Mouse (Mus musculus): ENCODE measurements around the gene Acpp. TPM values are rescaled to one million over a fixed set of nuclear protein-coding genes. Genes with fewer than 3 reads are reported as not detected.

Gene Acpp
- polyA plus RNA-seq, 2 experiments, result 0.17 to 0.20 TPM

- Histone ChIP-seq H3K36me3 (replicated peaks; ENCODE audit: control insufficient read depth, insufficient read depth, low read depth) (no peaks in the 10 kb centered on the region), H3K4me1 (replicated peaks; ENCODE audit: control insufficient read depth in 2 of 2, insufficient read depth in 2 of 2, low read length in 1 of 2) (no peaks in the 10 kb centered on the region), H3K4me2 (ENCODE audit: low read depth) (no peak overlapping the region), H3K9me3 (ENCODE audit: control insufficient read depth, low read length) (no peaks in the 10 kb centered on the region), H3K27ac (no peak overlapping the region), H3K27me3 (ENCODE audit: control insufficient read depth, insufficient read depth, low read length) (no peaks in the 10 kb centered on the region), H3K4me3 (ENCODE audit: insufficient read depth in 1 of 2, low read depth in 2 of 2, low read length in 2 of 2) (no peak overlapping the region), H3K9ac (replicated peaks) (no peak overlapping the region)
- TF ChIP-seq EP300 (IDR thresholded peaks at IDR 0.05; ENCODE audit: low read depth), result no peak
- TF ChIP-seq CTCF (IDR thresholded peaks at IDR 0.05; ENCODE audit: low read depth), result no peak
- 58% methylated on average over 4 of the region's 4 CpGs for WGBS (ENCODE audit: insufficient replicate concordance)
- DNase-seq (ENCODE audit: low read depth in 3 of 3, low spot score in 3 of 3) (no peak), ATAC-seq (ENCODE audit: insufficient read depth) (no peak)
These were observed 65.5 kb downstream of the Acpp start for GRCm38 (mm10) chr9:104272057-104272456.

GRCm38 (mm10) chr9:104271642-104272041 is 65.9 kb downstream of the Acpp start:
- ATAC-seq (ENCODE audit: insufficient read depth) (no peak), DNase-seq (ENCODE audit: low read depth in 3 of 3, low spot score in 3 of 3) (no peak)
- H3K4me2 ChIP-seq (ENCODE audit: low read depth), result no peak overlapping the region
- no peaks in the 10 kb centered on the region for H3K4me1 ChIP-seq (replicated peaks; ENCODE audit: control insufficient read depth in 2 of 2, insufficient read depth in 2 of 2, low read length in 1 of 2)
- WGBS (ENCODE audit: insufficient replicate concordance), result 56% methylated on average over 4 of the region's 4 CpGs
- H3K4me3 ChIP-seq (ENCODE audit: insufficient read depth in 1 of 2, low read depth in 2 of 2, low read length in 2 of 2), result no peak overlapping the region
- no peaks in the 10 kb centered on the region for H3K36me3 ChIP-seq (replicated peaks; ENCODE audit: control insufficient read depth, insufficient read depth, low read depth)
- H3K27ac ChIP-seq, result no peak overlapping the region
- TF ChIP-seq CTCF (IDR thresholded peaks at IDR 0.05; ENCODE audit: low read depth) (no peak), EP300 (IDR thresholded peaks at IDR 0.05; ENCODE audit: low read depth) (no peak)
- no peaks in the 10 kb centered on the region for H3K9me3 ChIP-seq (ENCODE audit: control insufficient read depth, low read length)
- no peak overlapping the region for H3K9ac ChIP-seq (replicated peaks)
- no peaks in the 10 kb centered on the region for H3K27me3 ChIP-seq (ENCODE audit: control insufficient read depth, insufficient read depth, low read length)

- Histone ChIP-seq H3K27ac (no peak overlapping the region), H3K4me2 (ENCODE audit: low read depth) (no peak overlapping the region), H3K36me3 (replicated peaks; ENCODE audit: control insufficient read depth, insufficient read depth, low read depth) (no peaks in the 10 kb centered on the region), H3K9me3 (ENCODE audit: control insufficient read depth, low read length) (no peaks in the 10 kb centered on the region), H3K27me3 (ENCODE audit: control insufficient read depth, insufficient read depth, low read length) (no peaks in the 10 kb centered on the region), H3K4me3 (ENCODE audit: insufficient read depth in 1 of 2, low read depth in 2 of 2, low read length in 2 of 2) (no peak overlapping the region), H3K9ac (replicated peaks) (no peak overlapping the region), H3K4me1 (replicated peaks; ENCODE audit: control insufficient read depth in 2 of 2, insufficient read depth in 2 of 2, low read length in 1 of 2) (no peaks in the 10 kb centered on the region)
- TF ChIP-seq CTCF (IDR thresholded peaks at IDR 0.05; ENCODE audit: low read depth) (no peak), EP300 (IDR thresholded peaks at IDR 0.05; ENCODE audit: low read depth) (no peak)
- DNase-seq (ENCODE audit: low read depth in 3 of 3, low spot score in 3 of 3) (no peak), ATAC-seq (ENCODE audit: insufficient read depth) (no peak)
- 49% methylated on average over 3 of the region's 3 CpGs for WGBS (ENCODE audit: insufficient replicate concordance)
These were observed 67.6 kb downstream of the Acpp start for GRCm38 (mm10) chr9:104269944-104270343.

- TF ChIP-seq CTCF (IDR thresholded peaks at IDR 0.05; ENCODE audit: low read depth) (no peak), EP300 (IDR thresholded peaks at IDR 0.05; ENCODE audit: low read depth) (no peak)
- Histone ChIP-seq H3K9ac (replicated peaks) (no peak overlapping the region), H3K4me2 (ENCODE audit: low read depth) (no peak overlapping the region), H3K9me3 (ENCODE audit: control insufficient read depth, low read length) (no peaks in the 10 kb centered on the region), H3K4me1 (replicated peaks; ENCODE audit: control insufficient read depth in 2 of 2, insufficient read depth in 2 of 2, low read length in 1 of 2) (no peaks in the 10 kb centered on the region), H3K27me3 (ENCODE audit: control insufficient read depth, insufficient read depth, low read length) (no peaks in the 10 kb centered on the region), H3K4me3 (ENCODE audit: insufficient read depth in 1 of 2, low read depth in 2 of 2, low read length in 2 of 2) (no peak overlapping the region), H3K27ac (no peak overlapping the region), H3K36me3 (replicated peaks; ENCODE audit: control insufficient read depth, insufficient read depth, low read depth) (no peaks in the 10 kb centered on the region)
- WGBS (ENCODE audit: insufficient replicate concordance), result 20% methylated on average over 10 of the region's 10 CpGs
- DNase-seq (ENCODE audit: low read depth in 3 of 3, low spot score in 3 of 3) (no peak), ATAC-seq (ENCODE audit: insufficient read depth) (no peak)
These were observed 68.1 kb downstream of the Acpp start for GRCm38 (mm10) chr9:104269349-104269871.

GRCm38 (mm10) chr9:104264567-104264966 is 73.0 kb downstream of the Acpp start:
- ATAC-seq (ENCODE audit: insufficient read depth) (no peak), DNase-seq (ENCODE audit: low read depth in 3 of 3, low spot score in 3 of 3) (no peak)
- no peak for TF ChIP-seq CTCF (IDR thresholded peaks at IDR 0.05; ENCODE audit: low read depth)
- no peak for TF ChIP-seq EP300 (IDR thresholded peaks at IDR 0.05; ENCODE audit: low read depth)
- 18% methylated on average over 2 of the region's 2 CpGs for WGBS (ENCODE audit: insufficient replicate concordance)
- no peak overlapping the region for H3K9ac ChIP-seq (replicated peaks)
- H3K4me3 ChIP-seq (ENCODE audit: insufficient read depth in 1 of 2, low read depth in 2 of 2, low read length in 2 of 2), result no peak overlapping the region
- H3K9me3 ChIP-seq (ENCODE audit: control insufficient read depth, low read length), result no peaks in the 10 kb centered on the region
- H3K4me1 ChIP-seq (replicated peaks; ENCODE audit: control insufficient read depth in 2 of 2, insufficient read depth in 2 of 2, low read length in 1 of 2), result peaks cover 9 to 18% of the 10 kb centered on the region in 2 experiments
- H3K4me2 ChIP-seq (ENCODE audit: low read depth), result no peak overlapping the region
- no peaks in the 10 kb centered on the region for H3K36me3 ChIP-seq (replicated peaks; ENCODE audit: control insufficient read depth, insufficient read depth, low read depth)
- H3K27ac ChIP-seq, result no peak overlapping the region
- no peaks in the 10 kb centered on the region for H3K27me3 ChIP-seq (ENCODE audit: control insufficient read depth, insufficient read depth, low read length)

Data from liver, embryonic 14.5 days (tissue).